Mouse (Mus musculus) liver, embryonic 14.5 days (tissue): ENCODE data around the gene Ptchd1.

ENCODE experiments used
- CTCF ChIP-seq: IDR thresholded peaks from 2 replicates; pipeline ENCODE4 v1.5.1; 2016; ENCODE audit warnings: antibody characterized with exemption, low read depth, control low read depth
- EP300 ChIP-seq: IDR thresholded peaks from 2 replicates; pipeline ENCODE4 v1.6.1; 2016; ENCODE audit warnings: antibody characterized with exemption, low read depth

GRCm38 (mm10) chrX:155622961-155623599, 534 bp downstream of the Ptchd1 start:
- TF ChIP-seq CTCF (no peak), EP300 (no peak)
